Mouse (Mus musculus) C2C12 (cell line): ENCODE data around the gene Hoxd13. TPM values are rescaled to one million over a fixed set of nuclear protein-coding genes. Genes with fewer than 3 reads are reported as not detected.

Experiments
- H3K27me3 ChIP-seq: one replicate; pipeline ENCODE4 v1.6.1; 2011; ENCODE audit not compliant: control insufficient read depth, insufficient read depth, insufficient read length
- H3K36me3 ChIP-seq: one replicate; pipeline ENCODE4 v1.6.1; 2011; ENCODE audit not compliant: control insufficient read depth, insufficient read depth
- H3K4me3 ChIP-seq: one replicate; pipeline ENCODE4 v1.5.1; 2011; ENCODE audit warnings: mild to moderate bottlenecking, control low read depth; ENCODE audit not compliant: poor library complexity, insufficient read depth, severe bottlenecking
- H3K79me2 ChIP-seq: one replicate; pipeline ENCODE4 v1.6.1; 2011; ENCODE audit not compliant: control insufficient read depth, insufficient read depth
- H3K79me3 ChIP-seq: one replicate; pipeline ENCODE4 v1.6.1; 2011; ENCODE audit warnings: low read depth, control low read depth
- H3ac ChIP-seq: one replicate; pipeline ENCODE3; 2011; ENCODE audit warnings: low read depth; ENCODE audit not compliant: control insufficient read depth, insufficient read length
- CEBPB ChIP-seq: IDR thresholded peaks from one replicate; pipeline ENCODE4 v1.6.1; 2011; ENCODE audit warnings: low read depth, mild to moderate bottlenecking, control low read depth, moderate library complexity
- CTCF ChIP-seq: IDR thresholded peaks from one replicate; pipeline ENCODE4 v1.5.1; 2011; ENCODE audit not compliant: control insufficient read depth, insufficient read depth, insufficient read length
- FOSL1 ChIP-seq: IDR thresholded peaks from one replicate; pipeline ENCODE4 v1.8.0; 2011; ENCODE audit warnings: mild to moderate bottlenecking, low read length; ENCODE audit not compliant: poor library complexity, insufficient read depth, severe bottlenecking
- MAX ChIP-seq: IDR thresholded peaks from one replicate; pipeline ENCODE4 v1.6.1; 2011; ENCODE audit warnings: mild to moderate bottlenecking, control low read depth
- MYOD1 ChIP-seq: IDR thresholded peaks from one replicate; pipeline ENCODE4 v1.6.1; 2011; ENCODE audit warnings: low read depth; ENCODE audit not compliant: control insufficient read depth, insufficient read length
- MYOG ChIP-seq: IDR thresholded peaks from one replicate; pipeline ENCODE4 v1.6.1; 2011; ENCODE audit not compliant: control insufficient read depth, insufficient read length; ENCODE audit errors: extremely low read depth
- USF1 ChIP-seq: IDR thresholded peaks from one replicate; pipeline ENCODE4 v1.6.1; 2011; ENCODE audit warnings: low read depth, mild to moderate bottlenecking, control low read depth, moderate library complexity
- polyA plus RNA-seq: library from polyadenylated mRNA; unstranded; fragments of >200 nt; fragmentation: generic; extraction: Trizol; gene quantifications from one replicate; pipeline ENCODE4 v1.2.1, GENCODE M21; 2012; ENCODE audit warnings: missing spikeins

Hoxd13 gene
- polyA plus RNA-seq, 1 experiment: not detected

- Histone ChIP-seq H3K4me3 (no peak overlapping the region), H3K27me3 (peaks cover 74% of the 10 kb centered on the region), H3K79me3 (no peaks in the 10 kb centered on the region), H3K36me3 (no peaks in the 10 kb centered on the region), H3ac (no peak overlapping the region), H3K79me2 (no peaks in the 10 kb centered on the region)
- TF ChIP-seq MAX (no peak), CEBPB (no peak), USF1 (no peak)
Measured at GRCm38 (mm10) chr2:74693432-74693827, 25.3 kb downstream of the Hoxd13 start.

GRCm38 (mm10) chr2:74694066-74694465 is 26.0 kb downstream of the Hoxd13 start:
- Histone ChIP-seq H3K27me3 (peaks cover 78% of the 10 kb centered on the region), H3K36me3 (no peaks in the 10 kb centered on the region), H3K79me2 (no peaks in the 10 kb centered on the region), H3K79me3 (no peaks in the 10 kb centered on the region), H3ac (no peak overlapping the region), H3K4me3 (no peak overlapping the region)
- TF ChIP-seq FOSL1 (no peak), CTCF (no peak), MYOG (no peak), MYOD1 (no peak), CEBPB (no peak), MAX (no peak), USF1 (no peak)

DNA sequence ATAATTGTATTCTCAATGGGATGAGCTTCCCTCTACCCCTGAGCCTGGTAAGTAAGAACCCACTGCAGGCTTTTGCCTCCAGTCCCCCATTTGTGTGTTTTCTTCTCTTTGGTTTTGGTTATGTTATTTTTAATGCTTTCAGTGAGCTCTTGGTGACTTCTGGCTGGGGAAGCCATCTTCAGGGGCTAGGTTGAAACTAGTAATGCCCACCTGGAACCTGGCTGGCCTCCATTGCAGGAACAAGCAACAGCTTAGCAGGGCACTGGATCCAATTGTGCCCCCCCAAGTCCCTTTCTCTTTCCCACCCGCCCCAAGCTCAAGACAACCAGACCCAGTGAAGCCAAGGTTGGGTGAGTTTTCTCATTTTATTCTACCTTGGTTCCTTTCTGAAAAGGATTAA is 27.3 kb downstream of the Hoxd13 start:
- Histone ChIP-seq H3K27me3 (peaks cover 81% of the 10 kb centered on the region), H3K79me2 (no peaks in the 10 kb centered on the region), H3ac (no peak overlapping the region), H3K79me3 (no peaks in the 10 kb centered on the region), H3K36me3 (no peaks in the 10 kb centered on the region), H3K4me3 (no peak overlapping the region)
- no peak for TF ChIP-seq USF1
- no peak for TF ChIP-seq MYOD1
- TF ChIP-seq CEBPB: no peak
- TF ChIP-seq MAX: no peak
- no peak for TF ChIP-seq MYOG
- TF ChIP-seq FOSL1: no peak
- TF ChIP-seq CTCF: no peak

DNA sequence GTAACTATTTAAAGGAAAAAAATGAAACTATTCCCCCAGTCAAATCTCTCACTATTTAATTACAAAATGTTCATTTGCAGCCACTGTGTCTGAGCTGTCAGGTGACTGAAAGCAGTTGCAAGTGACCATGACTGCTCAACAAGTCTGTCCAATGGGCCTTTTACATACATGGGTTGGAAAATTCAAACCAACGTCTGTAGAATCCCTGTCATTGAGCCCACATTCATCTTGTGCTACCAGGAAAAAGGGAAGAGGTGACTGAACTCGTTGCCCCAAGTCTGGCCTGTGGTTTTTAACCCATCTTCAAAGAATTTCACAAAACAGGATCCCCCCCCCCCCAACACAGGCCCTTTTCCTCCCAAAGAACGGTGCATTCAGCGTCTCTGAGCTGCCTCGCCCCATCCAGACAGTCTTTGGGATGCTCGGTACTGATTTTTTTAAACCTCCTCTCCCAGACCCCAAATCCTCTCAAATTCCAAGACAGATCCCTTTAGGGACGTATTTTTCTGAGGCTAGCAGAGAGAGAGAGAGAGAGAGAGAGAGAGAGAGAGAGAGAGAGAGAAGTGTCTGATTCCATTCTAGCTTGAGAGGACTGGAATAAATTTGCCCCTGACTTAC is 27.8 kb downstream of the Hoxd13 start:
- Histone ChIP-seq H3K79me2 (no peaks in the 10 kb centered on the region), H3K4me3 (no peak overlapping the region), H3K36me3 (no peaks in the 10 kb centered on the region), H3K27me3 (peaks cover 86% of the 10 kb centered on the region), H3ac (no peak overlapping the region), H3K79me3 (no peaks in the 10 kb centered on the region)
- no peak for TF ChIP-seq FOSL1
- no peak for TF ChIP-seq CEBPB
- TF ChIP-seq MYOG: no peak
- TF ChIP-seq MYOD1: no peak
- TF ChIP-seq CTCF: no peak
- TF ChIP-seq MAX: no peak
- TF ChIP-seq USF1: no peak

- TF ChIP-seq CTCF: no peak
- TF ChIP-seq MYOG: no peak
- no peak for TF ChIP-seq MYOD1
- TF ChIP-seq MAX: no peak
- TF ChIP-seq FOSL1: no peak
- TF ChIP-seq USF1: no peak
- no peak for TF ChIP-seq CEBPB
- Histone ChIP-seq H3K4me3 (no peak overlapping the region), H3K27me3 (peaks cover 80% of the 10 kb centered on the region), H3K36me3 (no peaks in the 10 kb centered on the region), H3K79me3 (no peaks in the 10 kb centered on the region), H3ac (no peak overlapping the region), H3K79me2 (no peaks in the 10 kb centered on the region)
Measured at GRCm38 (mm10) chr2:74696442-74697335, 28.6 kb downstream of the Hoxd13 start.

- Histone ChIP-seq H3K36me3 (no peaks in the 10 kb centered on the region), H3K27me3 (peaks cover 71% of the 10 kb centered on the region), H3K4me3 (no peak within 1 kb of the TSS), H3K79me2 (no peaks in the 10 kb centered on the region), H3K79me3 (no peaks in the 10 kb centered on the region), H3ac (no peak within 1 kb of the TSS)
- TF ChIP-seq MYOD1 (no peak), USF1 (no peak), CTCF (no peak), MAX (no peak), CEBPB (no peak), FOSL1 (no peak), MYOG (no peak)
Measured at GRCm38 (mm10) chr2:74697567-74698121, 29.5 kb downstream of the Hoxd13 start, which contains the start of gene Hoxd9. Gene Hoxd9, plus strand, starts transcription at chr2:74697727.
